Mouse (Mus musculus) monocyte, adult 2 months (primary cell): Measurements from ENCODE around the gene Col6a4.
A peak's percentile ranks its signal among the peaks of the same experiment; 100 is the strongest.

Experiments used
- DNase-seq, 2 experiments: peaks; one replicate each; pipeline ENCODE4 v3.0.0; 2022; ENCODE audit warnings: low spot score in 2 of 2, low read depth in 1 of 2

Gene Col6a4

DNA sequence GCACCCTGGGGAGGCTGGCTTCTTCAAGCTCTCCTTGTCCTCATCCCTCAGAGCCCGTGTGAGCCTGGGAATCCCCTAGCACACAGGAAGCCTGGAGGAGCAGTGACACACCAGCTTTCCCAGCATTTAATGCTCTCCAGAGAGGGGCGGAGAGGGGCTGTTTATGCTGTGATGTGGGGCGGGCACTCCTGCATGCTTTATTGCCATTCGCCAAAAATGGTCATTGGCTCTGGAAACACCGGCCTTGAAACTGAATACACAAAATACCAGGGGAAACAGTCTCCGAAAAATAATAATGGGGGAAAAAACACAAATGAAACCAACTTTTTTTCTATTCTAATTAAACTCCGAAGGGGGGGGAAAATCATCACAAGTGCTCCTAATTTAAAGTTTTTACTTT lies at the start of gene Col6a4:
Gene Col6a4 (minus strand): TSS at position 101 of the 400 bp plus-strand sequence.
- no peak for DNase-seq

GRCm38 (mm10) chr9:106145582-106145981 lies 49.0 kb upstream of the Col6a4 start:
- DNase-seq, result no peak

- DNase-seq, result no peak
Observed at GRCm38 (mm10) chr9:106144176-106144575, 47.6 kb upstream of the Col6a4 start.

DNA sequence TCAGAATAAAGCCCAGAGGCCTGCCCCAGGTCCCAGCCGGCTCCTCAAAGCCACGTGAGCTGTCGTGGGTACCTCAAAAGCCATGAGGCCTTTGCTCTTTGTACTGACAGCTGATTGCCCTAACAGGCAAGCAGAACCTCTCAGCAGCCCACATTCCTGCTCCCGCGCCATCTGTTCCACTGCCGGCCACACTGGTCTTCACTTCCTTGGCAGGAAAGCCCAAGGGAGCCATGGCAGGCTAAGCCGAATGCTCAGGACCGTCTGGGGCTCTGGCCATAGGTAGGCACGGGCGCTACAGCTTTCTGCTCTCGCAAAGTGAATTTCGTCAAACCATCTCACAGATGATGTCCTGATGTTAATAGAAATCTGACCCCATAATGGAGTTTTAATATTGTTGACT lies 45.4 kb upstream of the Col6a4 start:
- no peak for DNase-seq

- no peak for DNase-seq
Observed at GRCm38 (mm10) chr9:106139763-106140162, 43.2 kb upstream of the Col6a4 start.

DNA sequence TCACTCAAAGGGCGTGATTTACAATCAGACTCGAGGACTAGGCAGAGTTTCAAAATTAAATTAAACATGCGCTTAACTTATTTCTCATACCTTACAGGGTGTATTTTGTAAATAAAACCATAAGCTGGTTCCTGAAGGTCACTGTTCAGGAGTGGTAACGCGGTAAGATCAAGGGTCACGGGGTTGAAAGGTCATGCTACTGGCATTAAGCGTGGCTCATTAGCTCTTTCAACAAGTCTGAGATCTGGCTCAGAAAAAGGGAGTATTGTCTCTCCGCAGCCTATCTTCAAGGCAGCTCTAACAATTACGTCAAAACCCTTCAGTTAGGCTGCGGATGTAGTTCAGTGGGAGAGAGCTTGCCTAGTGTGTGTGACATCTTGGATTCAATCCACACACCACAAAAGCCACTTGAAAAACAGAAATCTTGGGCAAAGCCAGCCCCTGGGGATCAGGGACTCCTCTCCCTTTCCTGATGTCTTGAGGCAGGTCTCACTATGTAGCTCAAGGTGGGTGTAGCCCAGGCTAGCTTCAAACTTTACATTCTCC lies 41.2 kb upstream of the Col6a4 start:
- DNase-seq, result no peak

DNA sequence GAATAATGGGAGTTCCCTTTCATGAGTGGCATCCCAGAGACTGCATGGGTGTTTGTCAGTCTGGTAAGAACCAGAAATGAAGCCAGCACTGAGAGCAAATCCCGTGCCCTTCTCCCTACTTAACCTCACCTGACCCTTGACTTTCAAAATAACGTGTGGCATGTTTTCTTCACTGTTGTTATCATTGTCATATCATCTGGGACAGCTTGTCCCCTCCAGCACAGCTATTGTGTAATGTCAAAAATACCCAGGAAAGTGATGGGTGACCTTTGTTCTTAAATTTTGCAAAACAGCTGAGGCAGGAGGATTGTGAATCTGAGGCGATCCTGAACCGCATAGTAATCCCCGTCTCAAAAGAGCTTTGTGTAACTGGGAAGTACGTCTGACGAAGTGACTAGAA lies 33.7 kb upstream of the Col6a4 start:
- DNase-seq, result no peak

DNA sequence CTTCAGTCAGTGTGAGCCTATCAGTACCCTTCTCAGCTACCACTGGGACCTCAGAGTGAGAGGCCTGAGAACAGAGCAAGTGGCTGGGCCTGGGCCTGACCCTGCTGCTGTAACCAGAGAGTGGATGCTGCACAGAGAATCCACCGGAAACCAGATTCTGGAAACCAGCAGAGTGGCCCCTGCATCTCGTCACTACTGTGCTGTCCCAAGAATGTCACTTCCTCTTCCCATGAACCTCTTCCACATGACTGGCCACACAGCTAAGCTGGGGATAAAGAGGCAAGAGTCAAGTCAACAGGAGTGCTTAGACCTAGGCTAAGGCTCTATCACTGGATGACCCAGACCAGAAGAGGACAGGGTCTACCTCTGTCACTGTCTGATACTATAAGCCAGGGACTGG lies 32.5 kb upstream of the Col6a4 start:
- no peak for DNase-seq

DNA sequence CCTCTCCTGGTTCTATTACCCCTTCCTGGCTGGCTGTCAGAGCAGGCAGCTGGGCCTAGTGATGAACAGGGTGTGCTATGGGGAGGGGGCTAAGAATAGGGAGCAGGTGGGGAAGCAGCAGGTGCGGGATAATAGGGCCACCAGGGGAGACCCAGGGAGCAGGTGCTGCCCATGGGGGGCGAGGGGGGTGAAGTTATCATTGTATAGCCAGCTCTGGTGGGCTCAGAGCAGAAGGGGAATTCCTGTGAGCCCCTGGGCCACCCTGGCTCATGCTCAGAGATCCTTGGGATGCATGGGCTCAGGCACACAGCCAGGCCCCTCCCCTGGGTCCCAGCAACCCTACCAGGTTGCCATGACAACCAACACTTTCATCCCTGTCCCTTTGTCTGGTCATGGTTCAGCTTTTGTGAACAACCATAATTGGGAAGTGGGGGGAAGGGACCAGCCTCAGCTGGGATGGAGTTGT lies 30.2 kb upstream of the Col6a4 start:
- no peak for DNase-seq

DNA sequence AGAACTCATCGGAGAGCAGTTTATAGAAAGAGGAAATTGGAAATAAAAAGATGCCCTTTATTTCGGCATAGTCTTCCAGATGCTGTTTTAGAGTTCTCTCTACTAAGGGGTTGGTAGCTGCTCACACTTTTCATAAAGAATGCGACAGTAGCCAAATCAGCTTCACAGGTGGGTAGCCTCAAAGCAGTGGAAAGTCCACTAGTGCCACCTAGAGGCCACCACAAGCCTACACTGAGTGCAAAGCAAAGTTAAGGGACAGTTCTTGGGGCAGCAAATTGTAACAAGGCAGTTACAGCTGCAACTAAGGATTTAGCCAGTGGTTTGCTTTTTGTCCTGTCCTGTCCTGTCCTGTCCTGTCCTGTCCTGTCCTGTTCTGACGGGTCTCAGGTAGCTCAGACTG lies 27.0 kb upstream of the Col6a4 start:
- DNase-seq, result no peak

DNA sequence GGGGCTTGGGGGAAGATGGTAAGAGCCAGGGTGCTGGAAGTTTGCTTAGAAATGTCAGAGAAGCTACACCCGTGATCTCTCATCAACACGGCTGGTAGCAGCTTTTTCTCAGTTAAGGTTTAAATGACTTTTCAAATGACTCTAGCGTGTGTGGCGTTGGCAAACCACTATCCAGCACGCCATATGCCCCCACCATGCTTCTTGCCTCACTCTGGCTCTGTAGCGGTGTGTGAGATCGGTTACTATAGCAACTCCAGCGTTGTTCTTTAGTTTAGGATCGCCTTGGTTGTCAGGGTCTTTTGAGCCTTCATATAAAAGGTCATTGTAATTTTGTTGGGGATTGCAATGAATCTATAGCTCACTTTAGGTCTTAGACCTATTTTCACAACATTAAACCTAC lies 22.5 kb upstream of the Col6a4 start:
- DNase-seq, result no peak

DNA sequence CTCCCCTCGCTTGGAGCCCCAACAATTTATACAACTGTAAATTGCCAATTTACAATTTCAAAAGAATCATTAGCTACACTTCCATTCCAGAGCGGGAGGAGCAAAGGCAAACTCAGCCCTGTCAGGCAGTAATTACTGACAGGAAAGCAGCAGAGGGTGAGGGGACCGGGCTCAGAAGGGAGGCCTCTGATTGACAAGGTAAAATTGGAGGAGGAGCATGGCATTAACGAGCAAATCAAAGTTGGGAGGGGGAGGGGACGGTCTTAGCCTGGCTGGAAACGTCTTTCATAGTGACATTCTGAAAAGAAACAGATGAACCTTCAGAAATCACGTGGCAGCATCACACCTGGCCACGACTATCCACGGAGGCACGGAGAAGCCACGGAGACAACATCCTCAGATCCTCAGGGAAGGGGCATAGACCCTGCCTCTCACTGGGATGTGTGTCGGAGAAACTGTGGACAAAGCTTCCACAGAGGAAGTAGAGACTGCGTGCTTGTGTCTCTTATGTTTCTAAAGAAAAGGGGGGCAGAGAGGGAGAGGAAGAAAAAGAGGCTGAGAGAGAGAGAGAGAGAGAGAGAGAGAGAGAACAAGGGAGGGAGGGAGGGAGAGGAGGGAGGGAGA lies 19.3 kb upstream of the Col6a4 start:
- DNase-seq, result no peak

DNA sequence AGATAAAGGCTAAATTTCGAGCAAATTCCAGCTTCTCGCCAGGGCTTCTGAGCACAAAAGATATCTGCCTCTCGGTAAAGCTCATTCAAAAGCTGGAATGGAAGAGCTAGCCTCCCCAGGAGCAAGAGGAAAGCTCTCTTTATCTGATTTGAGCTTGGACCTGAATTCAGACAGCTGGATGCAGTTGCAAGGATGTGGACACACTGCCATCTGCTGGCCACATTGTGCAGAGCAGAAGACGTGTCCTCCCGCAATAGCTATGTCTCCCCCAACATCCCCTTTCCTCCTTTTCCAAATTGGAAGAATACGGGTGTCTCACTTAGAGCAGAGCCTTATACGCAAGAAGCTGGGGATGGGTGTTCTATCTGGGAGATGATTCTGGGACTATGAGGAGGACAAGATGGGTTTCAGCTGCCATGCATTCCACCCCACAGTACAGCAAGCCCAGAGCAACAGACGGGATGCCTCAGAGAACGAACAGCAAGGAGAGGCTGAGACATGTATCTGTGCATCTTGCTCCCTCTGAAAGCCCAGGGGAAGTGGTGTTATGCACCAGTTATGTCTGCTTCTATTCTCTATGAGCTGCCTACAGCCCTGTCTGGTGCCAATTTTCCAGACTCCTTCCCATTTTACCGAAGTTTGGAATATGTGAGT lies 16.3 kb upstream of the Col6a4 start:
- DNase-seq, result peak in 1 of 2 experiments; percentile 12

GRCm38 (mm10) chr9:106106241-106106640 lies 9.7 kb upstream of the Col6a4 start:
- no peak for DNase-seq

- no peak for DNase-seq
Observed at GRCm38 (mm10) chr9:106104401-106104800, 7.8 kb upstream of the Col6a4 start.

DNA sequence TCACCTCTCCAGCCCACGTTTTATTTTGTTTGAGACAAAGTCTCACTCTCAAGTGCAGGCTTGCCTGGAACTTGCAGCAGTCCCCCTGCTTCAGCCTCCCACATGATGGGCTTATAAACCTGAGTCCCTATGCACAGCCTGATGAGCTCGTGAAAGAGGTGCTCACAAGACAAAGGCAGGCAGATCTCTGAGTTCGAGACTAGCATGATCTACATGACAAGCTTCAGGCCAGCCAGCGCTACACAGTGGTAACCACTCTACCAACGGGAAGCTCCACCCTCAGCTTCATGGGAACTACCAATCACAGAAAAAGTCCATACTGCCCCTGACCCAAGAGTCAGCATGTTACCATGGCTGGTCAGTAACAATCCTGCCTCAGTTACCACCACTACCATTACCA lies 4.6 kb upstream of the Col6a4 start:
- DNase-seq, result no peak

DNA sequence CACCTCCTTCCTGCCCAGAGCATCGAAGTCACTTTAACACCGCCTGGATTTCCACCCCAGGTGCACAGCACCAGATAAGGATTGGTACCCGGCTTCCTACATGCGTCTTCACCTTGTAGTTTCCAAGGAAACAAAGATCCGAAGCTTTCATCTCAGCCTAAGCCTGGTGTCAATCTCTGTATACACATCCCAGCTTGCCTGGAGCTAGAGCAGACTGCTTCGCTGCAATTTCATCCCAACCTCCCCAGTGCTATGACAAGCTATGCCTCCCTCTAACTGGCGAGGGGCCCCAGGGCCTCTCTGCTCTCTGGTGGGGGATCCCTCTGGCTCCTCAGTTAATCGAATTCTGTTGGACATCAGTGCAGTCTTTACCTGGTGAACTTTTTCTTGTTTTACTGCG lies 3.7 kb upstream of the Col6a4 start:
- DNase-seq, result no peak

GRCm38 (mm10) chr9:106099379-106100021 lies 2.9 kb upstream of the Col6a4 start:
- DNase-seq, result no peak

DNA sequence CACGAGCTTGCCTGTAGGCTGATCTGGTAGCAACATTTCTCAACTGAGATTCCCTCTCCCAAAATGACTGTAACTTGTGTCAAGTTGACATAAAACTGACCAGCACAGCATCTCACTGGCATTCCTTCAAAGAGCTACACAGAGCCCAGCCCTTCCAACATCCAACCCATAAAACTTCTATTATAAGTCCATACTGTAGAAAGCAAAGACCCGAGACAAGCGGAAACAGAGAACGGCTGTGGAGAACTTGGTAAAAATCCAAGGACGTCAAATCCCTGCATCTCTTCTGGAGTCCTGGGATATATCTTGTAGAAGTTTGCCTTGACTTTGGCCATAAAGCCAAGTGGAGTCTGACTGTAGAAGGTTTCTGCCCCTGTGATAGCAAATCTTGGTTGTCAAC lies 15.1 kb downstream of the Col6a4 start:
- DNase-seq, result no peak

GRCm38 (mm10) chr9:106080261-106081033 lies 16.1 kb downstream of the Col6a4 start:
- peak in 1 of 2 experiments; percentile 2 for DNase-seq

GRCm38 (mm10) chr9:106077953-106078352 lies 18.6 kb downstream of the Col6a4 start:
- DNase-seq, result no peak
